Mouse (Mus musculus): ENCODE data around the gene Ccl3.

DNA sequence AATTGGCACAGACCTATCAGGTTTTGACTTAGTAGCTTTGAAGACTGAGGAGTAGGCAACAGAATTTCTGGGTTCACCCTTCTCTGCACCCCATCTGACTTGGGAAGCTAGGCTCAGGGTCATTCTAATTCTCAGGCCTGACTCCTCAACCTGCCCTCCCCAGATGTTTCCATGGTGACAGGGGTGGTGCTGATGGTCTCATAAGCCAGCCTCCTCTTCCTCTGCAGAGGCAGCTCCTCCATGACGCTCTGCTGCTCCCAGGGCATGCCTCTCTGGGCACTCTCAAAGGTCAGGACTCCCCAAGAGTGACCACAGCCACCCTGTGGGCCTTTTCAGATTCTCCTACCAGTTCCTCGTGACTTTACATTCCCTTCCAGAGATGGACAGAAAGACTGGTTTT lies 10.2 kb downstream of the Ccl3 start:
- TF ChIP-seq CTCF (conservative IDR thresholded peaks at IDR 0.05; ENCODE audit: insufficient read depth, insufficient read length, low read depth, low read length): no peak
- no peak for TF ChIP-seq POLR2A (IDR thresholded peaks at IDR 0.05; ENCODE audit: low read depth, low read length)

Data from kidney, adult 2 months (tissue).